Mouse (Mus musculus): ENCODE measurements around the gene Cd28.

DNA sequence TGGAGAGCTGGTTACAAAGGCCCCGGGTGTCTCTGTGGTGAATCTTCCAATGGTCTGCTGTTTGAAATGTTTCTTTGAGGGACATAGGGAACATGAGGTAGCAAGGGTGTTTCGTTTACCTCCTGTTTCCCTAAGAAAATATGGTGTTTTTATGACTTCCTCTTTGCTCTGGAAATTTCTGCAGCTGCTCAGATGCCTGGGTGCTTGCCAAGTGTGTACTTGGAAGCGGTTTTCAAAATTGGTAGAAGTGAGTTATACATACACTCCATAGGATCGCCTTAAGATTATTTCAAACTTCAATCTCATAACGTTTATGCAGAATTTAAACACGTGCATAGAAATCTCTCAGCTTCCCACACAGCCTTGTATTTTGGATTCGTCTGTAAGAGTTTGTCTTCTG lies 29.1 kb downstream of the Cd28 start:
- no peak for TF ChIP-seq CTCF (IDR thresholded peaks at IDR 0.05; ENCODE audit: low read depth, low read length)
- no peak for TF ChIP-seq EP300 (IDR thresholded peaks at IDR 0.05; ENCODE audit: insufficient read depth, low read depth, low read length)
- TF ChIP-seq POLR2A (IDR thresholded peaks at IDR 0.05; ENCODE audit: insufficient read depth, low read length) = no peak

All from ES-Bruce4 (cell line).